Mouse (Mus musculus) neural tube, embryonic 11.5 days (tissue): ENCODE measurements at regions not wholly inside any gene's neighbourhood (a gene's known extent, or its start where the extent isn't known, plus 50 kb on each side); places are given as distances from the start of the nearest gene placed in this dataset.

Source experiments
- ATAC-seq: fragments of 200-750 bp; cut with Nextera tagmentation; 2 replicates; pipeline ENCODE4 v1.8.0; 2017; ENCODE audit warnings: moderate number of reproducible peaks, mild to moderate bottlenecking, moderate TSS enrichment, moderate library complexity; ENCODE audit not compliant: insufficient read depth, low FRiP score, low TSS enrichment
- DNase-seq: peaks from one replicate; pipeline ENCODE4 v3.0.0-alpha.2; 2015; ENCODE audit warnings: low spot score
- H3K27ac ChIP-seq: fragments of 300-500 bp; sonication (generic); 2 replicates; pipeline ENCODE4 v1.5.1; 2014; ENCODE audit warnings: low read depth, mild to moderate bottlenecking, low read length
- H3K27me3 ChIP-seq: fragments of 300-500 bp; sonication (generic); 2 replicates; pipeline ENCODE4 v1.6.1; 2014; ENCODE audit warnings: mild to moderate bottlenecking, low read length, mixed read lengths; ENCODE audit not compliant: control insufficient read depth, insufficient read depth
- H3K36me3 ChIP-seq: fragments of 300-500 bp; sonication (generic); 2 replicates; pipeline ENCODE4 v1.6.1; 2014; ENCODE audit warnings: mild to moderate bottlenecking, low read length, moderate library complexity, mixed read lengths; ENCODE audit not compliant: control insufficient read depth, insufficient read depth
- H3K4me1 ChIP-seq: fragments of 300-500 bp; sonication (generic); 2 replicates; pipeline ENCODE4 v1.6.1; 2014; ENCODE audit warnings: low read length, mixed read lengths; ENCODE audit not compliant: control insufficient read depth, insufficient read depth
- H3K4me2 ChIP-seq: fragments of 300-500 bp; sonication (generic); 2 replicates; pipeline ENCODE4 v1.6.1; 2014; ENCODE audit warnings: low read depth, mild to moderate bottlenecking, moderate library complexity
- H3K4me3 ChIP-seq: fragments of 300-500 bp; sonication (generic); 2 replicates; pipeline ENCODE4 v1.5.1; 2014; ENCODE audit warnings: low read depth, low read length
- H3K9ac ChIP-seq: fragments of 300-500 bp; sonication (generic); 2 replicates; pipeline ENCODE4 v1.6.1; 2014; ENCODE audit warnings: mild to moderate bottlenecking, low read length
- H3K9me3 ChIP-seq: fragments of 300-500 bp; sonication (generic); 2 replicates; pipeline ENCODE4 v1.6.1; 2016; ENCODE audit warnings: low read length; ENCODE audit not compliant: control insufficient read depth
- WGBS: fragments of 180-500 bp; shearing (Covaris S2); extraction: QIAGEN DNeasy Blood & Tissue Kit; methylation state at CpG from one replicate; pipeline ENCODE4 v1.1.7; 2014; 5-methylcytosine and 5-hydroxymethylcytosine counted together

DNA sequence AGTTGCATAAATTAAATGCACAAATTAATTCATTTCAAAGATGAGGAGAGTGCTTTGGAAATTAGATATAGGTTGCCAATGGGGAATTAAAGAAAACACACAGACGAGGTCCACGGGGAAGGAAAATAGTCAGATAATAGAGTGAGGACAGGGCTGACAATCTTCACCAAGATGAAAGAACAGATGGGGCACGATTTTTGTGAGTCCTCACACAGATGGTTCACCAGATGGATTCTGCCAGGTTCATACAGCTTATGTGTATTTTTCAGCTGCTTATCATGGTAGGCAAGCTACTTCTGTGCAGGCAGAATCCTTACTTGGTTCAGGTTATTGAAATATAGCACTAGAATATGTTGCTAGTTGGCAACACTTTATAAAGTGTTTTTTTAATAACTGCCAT, 1585.4 kb upstream of the Igfbp7 start:
- Histone ChIP-seq H3K27me3 (no peaks in the 10 kb centered on the region), H3K4me2 (no peak overlapping the region), H3K27ac (no peak overlapping the region), H3K9ac (no peak overlapping the region), H3K9me3 (no peaks in the 10 kb centered on the region), H3K4me1 (no peaks in the 10 kb centered on the region), H3K4me3 (no peak overlapping the region), H3K36me3 (no peaks in the 10 kb centered on the region)
- DNase-seq (no peak), ATAC-seq (0 out of 2 replicates have a peak, but pooled peaks have one; percentile 41)
- 64% methylated on average over 3 of the region's 3 CpGs for WGBS

DNA sequence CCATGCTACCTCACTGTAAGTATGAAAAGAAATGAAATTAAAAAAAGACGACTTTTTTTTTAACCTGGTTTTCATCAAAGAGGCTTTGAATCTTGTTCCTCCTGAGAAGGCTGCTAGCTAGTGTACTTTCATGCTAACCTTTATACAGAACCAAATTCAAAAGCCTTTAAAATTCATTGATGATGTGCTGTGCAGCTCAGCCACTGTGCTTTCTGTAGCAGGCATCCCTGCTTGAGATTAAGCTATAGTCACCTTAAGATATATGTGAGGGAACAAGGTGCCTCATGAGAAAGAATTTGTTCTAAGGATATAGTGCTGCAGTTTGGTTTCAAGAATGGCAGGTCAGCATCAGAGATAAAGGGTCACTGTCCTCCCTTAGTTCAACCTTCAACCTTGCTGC, 1581.9 kb upstream of the Igfbp7 start:
- no peaks in the 10 kb centered on the region for H3K9me3 ChIP-seq
- H3K4me1 ChIP-seq, result no peaks in the 10 kb centered on the region
- 84% methylated on average over 1 of the region's 1 CpGs for WGBS
- H3K27ac ChIP-seq, result no peak overlapping the region
- no peak for ATAC-seq
- no peak overlapping the region for H3K9ac ChIP-seq
- no peaks in the 10 kb centered on the region for H3K36me3 ChIP-seq
- no peaks in the 10 kb centered on the region for H3K27me3 ChIP-seq
- no peak overlapping the region for H3K4me2 ChIP-seq
- no peak for DNase-seq
- no peak overlapping the region for H3K4me3 ChIP-seq

DNA sequence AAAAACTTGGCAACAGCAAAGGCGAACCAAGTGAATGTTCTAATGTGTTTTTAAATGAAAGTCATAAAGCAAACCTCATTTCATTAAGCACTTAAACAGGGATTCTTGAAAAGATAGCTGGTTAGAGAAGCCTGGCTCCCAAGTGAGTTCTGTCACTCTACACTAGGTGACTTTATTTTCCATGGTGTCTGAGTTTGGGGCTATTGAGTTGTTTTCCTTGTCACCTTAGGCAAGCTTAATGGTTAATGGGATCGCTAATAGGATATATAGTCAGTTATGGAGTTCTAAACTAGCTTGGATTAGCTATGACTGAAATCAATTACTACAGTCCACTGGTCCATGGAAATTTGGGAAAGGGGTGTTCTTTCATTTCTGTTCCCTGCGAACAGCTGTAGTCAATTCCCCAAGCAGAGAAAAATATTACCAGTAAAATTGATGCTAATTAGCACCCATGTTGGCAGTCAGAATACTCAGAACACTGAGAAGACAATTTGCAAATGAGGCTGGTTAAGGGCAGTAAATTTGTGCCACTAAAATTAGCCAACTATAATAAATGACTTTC, 1568.7 kb upstream of the Igfbp7 start:
- Histone ChIP-seq H3K9me3 (no peaks in the 10 kb centered on the region), H3K27me3 (no peaks in the 10 kb centered on the region), H3K27ac (no peak overlapping the region), H3K9ac (no peak overlapping the region), H3K36me3 (no peaks in the 10 kb centered on the region), H3K4me2 (no peak overlapping the region), H3K4me1 (no peaks in the 10 kb centered on the region), H3K4me3 (no peak overlapping the region)
- WGBS, result 83% methylated on average over 3 of the region's 3 CpGs
- DNase-seq, result no peak
- ATAC-seq, result no peak

DNA sequence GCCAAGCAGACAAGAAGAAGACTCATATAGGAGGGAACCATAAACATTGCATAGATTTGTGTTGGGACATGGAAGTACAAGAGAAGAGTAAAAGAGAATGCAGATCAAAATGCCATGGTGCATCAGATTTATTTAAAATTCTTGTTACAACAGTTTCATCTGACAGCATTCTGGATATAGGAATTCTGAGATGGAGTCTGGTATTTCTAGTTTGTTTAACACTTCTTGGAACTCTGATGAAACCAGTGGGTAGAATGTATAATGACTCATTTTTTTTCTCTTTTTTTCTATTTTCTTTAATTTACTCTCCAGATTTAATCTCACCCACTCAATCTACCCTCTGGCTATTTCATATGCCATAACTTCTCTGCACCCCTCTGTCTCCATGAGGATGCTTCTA, 1537.9 kb upstream of the Igfbp7 start:
- no peak overlapping the region for H3K4me3 ChIP-seq
- H3K27me3 ChIP-seq, result no peaks in the 10 kb centered on the region
- no peak overlapping the region for H3K27ac ChIP-seq
- no peak for DNase-seq
- no peaks in the 10 kb centered on the region for H3K9me3 ChIP-seq
- no peaks in the 10 kb centered on the region for H3K4me1 ChIP-seq
- H3K36me3 ChIP-seq, result no peaks in the 10 kb centered on the region
- no peak overlapping the region for H3K9ac ChIP-seq
- H3K4me2 ChIP-seq, result no peak overlapping the region
- ATAC-seq, result no peak

DNA sequence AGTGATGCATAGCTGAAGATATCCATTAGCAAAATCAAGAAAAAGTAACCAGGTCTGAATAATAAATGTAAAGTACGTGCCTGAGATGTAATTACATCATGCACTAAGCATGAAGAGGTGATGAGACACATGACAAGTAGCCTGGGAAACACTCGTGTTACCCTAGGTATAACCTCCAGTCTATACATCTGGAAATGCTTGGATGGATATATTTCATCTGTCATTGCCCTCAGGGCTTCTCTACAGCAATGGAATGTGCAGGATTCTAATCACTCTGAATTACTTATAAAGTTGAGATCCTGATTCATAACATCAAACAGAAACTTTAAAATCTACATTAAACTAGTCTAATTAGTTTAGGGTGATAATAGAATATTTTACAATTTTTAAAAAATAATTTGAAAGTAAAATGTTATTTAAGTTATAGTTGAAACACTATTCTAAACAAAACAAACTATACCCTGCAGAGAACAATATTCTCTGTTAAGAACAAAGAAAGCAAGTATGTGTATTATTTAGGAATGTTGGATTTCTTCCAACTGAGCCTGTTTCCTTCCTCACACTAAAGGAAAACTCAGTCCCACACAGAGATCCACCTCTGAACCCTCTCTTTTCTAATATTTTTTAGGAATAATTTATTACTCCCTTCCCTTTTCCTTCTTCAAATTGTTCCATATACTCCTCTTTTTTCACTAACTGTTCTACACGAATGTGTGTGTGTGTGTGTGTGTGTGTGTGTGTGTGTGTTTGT, 1514.2 kb upstream of the Igfbp7 start:
- Histone ChIP-seq H3K27me3 (no peaks in the 10 kb centered on the region), H3K4me1 (no peaks in the 10 kb centered on the region), H3K4me3 (no peak overlapping the region), H3K9ac (no peak overlapping the region), H3K27ac (no peak overlapping the region), H3K9me3 (no peaks in the 10 kb centered on the region), H3K36me3 (no peaks in the 10 kb centered on the region; the same call in 1 of the 2 replicates), H3K4me2 (no peak overlapping the region)
- ATAC-seq (no peak), DNase-seq (no peak)
- WGBS, result 50% methylated on average over 3 of the region's 3 CpGs

DNA sequence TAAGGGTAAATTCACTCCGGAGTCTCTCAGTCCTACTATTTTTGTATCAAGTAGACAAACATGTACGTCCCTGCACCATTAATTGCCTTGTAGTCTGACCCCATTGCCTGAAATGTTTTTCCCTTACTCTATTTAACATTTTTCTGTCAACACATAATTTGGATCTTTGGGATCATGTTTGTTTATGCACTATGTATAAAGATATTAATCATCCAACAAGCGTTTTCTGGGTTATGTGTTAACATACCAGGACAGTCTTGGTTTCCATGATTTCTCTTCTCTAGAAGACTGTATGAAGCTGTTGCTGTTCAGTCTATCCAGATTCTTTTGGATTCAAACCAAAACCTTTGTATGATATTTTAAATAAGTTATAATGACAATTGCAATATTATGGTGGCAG, 1492.3 kb upstream of the Igfbp7 start:
- ATAC-seq (no peak), DNase-seq (no peak)
- Histone ChIP-seq H3K4me2 (no peak overlapping the region), H3K9me3 (no peaks in the 10 kb centered on the region), H3K9ac (no peak overlapping the region), H3K4me1 (no peaks in the 10 kb centered on the region), H3K27ac (no peak overlapping the region), H3K36me3 (no peaks in the 10 kb centered on the region), H3K27me3 (no peaks in the 10 kb centered on the region), H3K4me3 (no peak overlapping the region)
- 94% methylated on average over 3 of the region's 3 CpGs for WGBS

DNA sequence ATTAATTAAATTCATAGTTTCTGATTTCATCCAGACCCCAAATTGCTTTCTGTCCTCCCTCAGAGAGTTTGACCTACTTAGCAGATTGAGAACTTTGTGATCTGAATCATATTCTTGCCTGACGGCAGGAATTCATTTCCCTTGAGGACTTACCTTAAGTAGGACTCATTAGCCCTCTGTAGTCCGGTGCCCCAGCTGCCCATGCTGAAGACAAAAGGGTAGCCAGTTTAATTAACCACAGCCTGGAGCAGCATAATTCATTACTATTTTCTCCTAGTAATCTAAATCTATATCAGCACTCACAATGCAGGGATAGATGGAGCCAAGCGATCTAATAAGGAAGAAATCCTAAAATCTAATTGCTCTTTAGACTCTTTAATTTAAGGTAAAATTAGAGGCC, 1470.9 kb upstream of the Igfbp7 start:
- no peaks in the 10 kb centered on the region for H3K36me3 ChIP-seq
- ATAC-seq, result 0 out of 2 replicates have a peak, but pooled peaks have one; percentile 27
- no peak overlapping the region for H3K9ac ChIP-seq
- H3K27ac ChIP-seq, result no peak overlapping the region
- no peaks in the 10 kb centered on the region for H3K27me3 ChIP-seq
- WGBS, result 67% methylated on average over 3 of the region's 3 CpGs
- no peak overlapping the region for H3K4me2 ChIP-seq
- no peak for DNase-seq
- H3K9me3 ChIP-seq, result no peaks in the 10 kb centered on the region
- no peaks in the 10 kb centered on the region for H3K4me1 ChIP-seq
- H3K4me3 ChIP-seq, result no peak overlapping the region

DNA sequence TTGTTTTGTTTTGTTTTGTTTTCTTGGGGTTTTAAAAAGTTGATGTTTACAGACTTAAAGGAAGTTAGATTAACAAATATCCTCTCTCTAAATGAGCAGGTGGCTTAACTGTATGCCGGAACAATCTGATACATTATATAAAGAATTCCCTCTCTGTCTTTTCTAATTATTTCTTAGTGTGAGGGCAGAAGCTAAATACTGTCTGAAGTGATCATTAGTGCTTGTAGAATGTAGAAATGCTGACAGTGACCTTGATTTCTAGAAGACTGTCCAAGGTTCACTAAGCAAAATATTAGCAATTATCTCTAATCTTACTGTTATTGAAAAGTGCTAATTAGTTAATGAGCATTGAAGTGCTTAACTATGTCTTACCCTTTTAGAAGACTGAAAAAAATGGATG, 1437.3 kb upstream of the Igfbp7 start:
- no peaks in the 10 kb centered on the region for H3K27me3 ChIP-seq
- H3K4me3 ChIP-seq, result no peak overlapping the region
- no peak for DNase-seq
- no peak for ATAC-seq
- H3K36me3 ChIP-seq, result no peaks in the 10 kb centered on the region
- H3K4me1 ChIP-seq, result no peaks in the 10 kb centered on the region
- H3K4me2 ChIP-seq, result no peak overlapping the region
- H3K27ac ChIP-seq, result no peak overlapping the region
- no peak overlapping the region for H3K9ac ChIP-seq
- no peaks in the 10 kb centered on the region for H3K9me3 ChIP-seq
- 100% methylated on average over 1 of the region's 1 CpGs for WGBS

DNA sequence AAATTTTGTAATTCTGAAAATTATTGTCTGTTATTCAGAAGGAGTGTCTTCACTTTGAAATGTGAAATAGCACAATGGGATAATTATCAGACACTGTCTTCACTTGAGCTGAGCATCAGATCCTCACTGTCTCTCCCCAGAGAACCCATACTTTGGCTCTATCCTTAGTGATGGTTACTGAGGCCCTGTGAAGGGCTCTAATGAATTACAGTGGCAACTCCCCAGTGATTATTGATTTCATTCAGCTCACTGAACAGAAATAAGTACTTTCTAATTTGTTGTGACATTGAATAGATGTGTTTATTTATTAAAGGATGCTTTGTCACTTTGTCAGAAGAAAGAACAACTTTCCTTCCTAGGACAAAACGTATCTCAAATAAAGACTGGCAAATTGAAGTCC, 1389.5 kb upstream of the Igfbp7 start:
- 79% methylated on average over 1 of the region's 1 CpGs for WGBS
- Histone ChIP-seq H3K27me3 (no peaks in the 10 kb centered on the region), H3K4me1 (no peaks in the 10 kb centered on the region), H3K9ac (no peak overlapping the region), H3K36me3 (no peaks in the 10 kb centered on the region), H3K4me3 (no peak overlapping the region), H3K9me3 (no peaks in the 10 kb centered on the region), H3K4me2 (no peak overlapping the region), H3K27ac (no peak overlapping the region)
- ATAC-seq (no peak), DNase-seq (no peak)
